Mouse (Mus musculus) hindbrain, embryonic 13.5 days (tissue): ENCODE data around the gene Cks1b. TPM values are rescaled to one million over a fixed set of nuclear protein-coding genes. Genes with fewer than 3 reads are reported as not detected.

ENCODE experiments used
- ATAC-seq: fragments of 200-750 bp; cut with Nextera tagmentation; 2 replicates; pipeline ENCODE4 v1.8.0; 2017; ENCODE audit warnings: moderate TSS enrichment; ENCODE audit not compliant: low FRiP score
- H3K27ac ChIP-seq: fragments of 300-500 bp; sonication (generic); 2 replicates; pipeline ENCODE4 v1.5.1; 2015; ENCODE audit warnings: inconsistent platforms, mild to moderate bottlenecking, moderate library complexity
- H3K27me3 ChIP-seq: fragments of 300-500 bp; sonication (generic); 2 replicates; pipeline ENCODE4 v1.6.1; 2015; ENCODE audit warnings: mild to moderate bottlenecking, inconsistent platforms
- H3K36me3 ChIP-seq: fragments of 300-500 bp; sonication (generic); 2 replicates; pipeline ENCODE4 v1.6.1; 2015; ENCODE audit warnings: mild to moderate bottlenecking, inconsistent platforms
- H3K4me1 ChIP-seq: fragments of 300-500 bp; sonication (generic); replicated peaks from 2 replicates; pipeline ENCODE4 v1.6.1; 2015; ENCODE audit warnings: inconsistent platforms
- H3K4me2 ChIP-seq: fragments of 300-500 bp; sonication (generic); 2 replicates; pipeline ENCODE4 v1.6.1; 2015; ENCODE audit warnings: inconsistent platforms, mild to moderate bottlenecking, moderate library complexity
- H3K4me3 ChIP-seq: fragments of 300-500 bp; sonication (generic); 2 replicates; pipeline ENCODE4 v1.5.1; 2015; ENCODE audit warnings: mild to moderate bottlenecking, inconsistent platforms
- H3K9ac ChIP-seq: fragments of 300-500 bp; sonication (generic); 2 replicates; pipeline ENCODE4 v1.6.1; 2015; ENCODE audit warnings: mild to moderate bottlenecking, inconsistent platforms
- H3K9me3 ChIP-seq: fragments of 300-500 bp; sonication (generic); 2 replicates; pipeline ENCODE4 v1.6.1; 2016; ENCODE audit warnings: inconsistent platforms
- WGBS: fragments of 180-500 bp; shearing (Covaris S2); methylation state at CpG from one replicate; pipeline ENCODE4 v1.1.7; 2015; 5-methylcytosine and 5-hydroxymethylcytosine counted together
- polyA plus RNA-seq: library from polyadenylated mRNA; unstranded; fragments of >200 nt; fragmentation: Nextera tagmentation; extraction: Ambion mirVana; gene quantifications from 2 replicates; pipeline ENCODE4 v1.2.1, GENCODE M21; 2015

Gene Cks1b
- polyA plus RNA-seq, 1 experiment from 2014 or later: 116 TPM

DNA sequence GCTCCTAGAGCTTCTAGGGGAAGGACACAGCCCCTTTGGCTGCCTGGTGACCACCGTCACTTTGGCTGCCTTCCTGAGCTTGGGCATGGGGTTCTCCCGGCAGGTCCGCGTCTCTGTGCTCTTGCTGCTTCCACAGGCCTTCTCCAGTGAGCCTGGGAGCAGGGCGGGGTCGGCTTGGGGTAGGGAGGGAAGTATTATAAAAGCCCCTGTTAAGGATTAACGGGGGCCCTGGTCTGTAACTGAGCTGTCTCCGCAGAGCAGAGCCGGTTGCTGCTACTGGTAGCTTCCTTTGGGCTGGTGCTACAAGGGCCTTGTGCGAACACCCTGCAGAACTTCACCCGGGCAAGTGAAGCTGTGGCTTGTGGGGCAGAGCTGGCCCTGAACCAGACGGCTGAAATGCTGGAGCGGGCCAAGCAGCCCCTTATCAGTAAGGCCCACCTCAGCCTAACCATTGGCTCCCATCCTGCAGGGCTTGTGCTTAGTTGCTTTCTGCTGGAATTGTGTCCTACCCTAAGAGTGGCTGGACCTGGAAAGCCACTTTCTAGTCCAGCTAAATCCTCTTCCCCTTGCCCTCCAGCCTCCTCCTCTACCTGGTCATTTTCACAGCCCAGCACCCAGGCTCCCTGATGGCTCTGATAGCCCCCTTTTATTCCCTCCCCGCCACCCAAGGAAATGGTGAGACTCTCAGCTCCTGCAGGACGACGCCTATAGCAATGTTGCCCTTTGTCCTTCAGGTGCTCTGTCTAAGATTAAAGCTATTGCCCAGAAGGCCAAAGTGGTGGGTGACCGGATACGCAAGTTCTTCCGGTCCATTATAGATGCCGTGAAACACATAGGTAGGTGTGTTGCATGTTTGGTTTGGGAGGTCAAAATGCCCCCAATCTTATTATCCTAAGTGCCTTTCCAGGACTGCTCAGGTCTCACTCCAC lies 52.4 kb downstream of the Cks1b start:
- 77% methylated on average over 20 of the region's 20 CpGs for WGBS
- Histone ChIP-seq H3K9ac (no peak overlapping the region), H3K27me3 (peaks cover 7% of the 10 kb centered on the region; the same call in 1 of the 2 replicates), H3K4me1 (no peaks in the 10 kb centered on the region), H3K27ac (no peak overlapping the region), H3K9me3 (no peaks in the 10 kb centered on the region), H3K4me2 (no peak overlapping the region), H3K4me3 (no peak overlapping the region), H3K36me3 (no peaks in the 10 kb centered on the region)
- no peak for ATAC-seq

Other genes starting within 250 kb of the Cks1b start
- 127 and 130 TPM in 2 replicates for gene Scamp3, start 240.9 kb downstream of the Cks1b start, polyA plus RNA-seq
- gene Fam189b, start 235.2 kb downstream of the Cks1b start, polyA plus RNA-seq: 29.9 and 30.0 TPM in 2 replicates
- 47.9 TPM in 2 replicates for gene Gba, start 215.5 kb downstream of the Cks1b start, polyA plus RNA-seq
- gene Thbs3, start 203.2 kb downstream of the Cks1b start, polyA plus RNA-seq: 53.5 and 60.7 TPM in 2 replicates
- gene Mtx1, start 191.3 kb downstream of the Cks1b start, polyA plus RNA-seq: 161 and 166 TPM in 2 replicates
- gene Muc1, start 189.3 kb downstream of the Cks1b start, polyA plus RNA-seq: 1.3 and 2.8 TPM in 2 replicates
- gene Krtcap2, start 172.4 kb downstream of the Cks1b start, polyA plus RNA-seq: 205 and 209 TPM in 2 replicates
- 64.3 and 68.1 TPM in 2 replicates for gene Trim46, start 172.1 kb downstream of the Cks1b start, polyA plus RNA-seq
- 74.4 and 76.2 TPM in 2 replicates for gene Dpm3, start 159.0 kb downstream of the Cks1b start, polyA plus RNA-seq
- gene Slc50a1, start 147.8 kb downstream of the Cks1b start, polyA plus RNA-seq: 34.6 and 38.0 TPM in 2 replicates
- gene Efna1, start 137.2 kb downstream of the Cks1b start, polyA plus RNA-seq: 12.1 and 12.4 TPM in 2 replicates
- 46.8 and 49.7 TPM in 2 replicates for gene Efna3, start 95.4 kb downstream of the Cks1b start, polyA plus RNA-seq
- gene Efna4, start 80.4 kb downstream of the Cks1b start, polyA plus RNA-seq: 8.6 and 9.8 TPM in 2 replicates
- 41.5 and 47.0 TPM in 2 replicates for gene Adam15, start 68.4 kb downstream of the Cks1b start, polyA plus RNA-seq
- gene Dcst2, start 56.4 kb downstream of the Cks1b start, polyA plus RNA-seq: 0.14 and 0.17 TPM in 2 replicates
- 1.1 and 1.3 TPM in 2 replicates for gene Dcst1, start 53.1 kb downstream of the Cks1b start, polyA plus RNA-seq
- gene Zbtb7b, start 23.6 kb downstream of the Cks1b start, polyA plus RNA-seq: 0.70 and 0.73 TPM in 2 replicates
- gene Lenep, start 15.6 kb downstream of the Cks1b start, polyA plus RNA-seq: 1.1 and 1.4 TPM in 2 replicates
- 38.5 and 39.3 TPM in 2 replicates for gene Flad1, start 6.5 kb downstream of the Cks1b start, polyA plus RNA-seq
- 24.3 and 24.4 TPM in 2 replicates for gene Shc1, start 60 bp upstream of the Cks1b start, polyA plus RNA-seq
- 38.7 and 42.0 TPM in 2 replicates for gene Pygo2, start 11.8 kb upstream of the Cks1b start, polyA plus RNA-seq
- gene Pbxip1, start 18.3 kb upstream of the Cks1b start, polyA plus RNA-seq: 19.4 and 20.4 TPM in 2 replicates
- 101 and 105 TPM in 2 replicates for gene Pmvk, start 36.2 kb upstream of the Cks1b start, polyA plus RNA-seq
- 5.1 and 6.6 TPM in 2 replicates for gene Kcnn3, start 101.8 kb upstream of the Cks1b start, polyA plus RNA-seq